Mouse (Mus musculus) frontal cortex, postnatal 14 days (tissue): ENCODE measurements around the gene Tmppe.

ENCODE experiments used
- DNase-seq, 2 experiments: peaks; one replicate each; pipeline ENCODE4 v3.0.0; 2022; ENCODE audit warnings: low spot score in 2 of 2

Tmppe gene

DNA sequence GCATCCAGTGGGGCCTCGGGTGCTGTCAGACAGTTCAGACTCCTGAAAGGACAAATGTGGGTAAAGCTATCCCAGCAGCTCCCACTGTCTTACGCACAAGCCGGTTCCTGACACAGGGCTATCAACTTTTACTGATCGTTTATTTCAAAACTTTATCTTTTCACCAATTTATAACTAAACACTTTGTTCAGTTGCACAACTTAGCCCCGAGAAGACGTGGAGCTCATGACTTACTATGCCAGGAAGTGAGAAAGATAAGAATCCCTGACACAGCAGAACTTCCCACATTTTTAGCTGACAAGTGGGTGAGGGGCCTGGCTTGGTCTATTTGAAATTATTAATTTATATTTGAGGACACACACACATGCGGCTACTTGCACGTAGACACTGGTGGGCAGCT, 6.2 kb upstream of the Tmppe start:
- no peak for DNase-seq

DNA sequence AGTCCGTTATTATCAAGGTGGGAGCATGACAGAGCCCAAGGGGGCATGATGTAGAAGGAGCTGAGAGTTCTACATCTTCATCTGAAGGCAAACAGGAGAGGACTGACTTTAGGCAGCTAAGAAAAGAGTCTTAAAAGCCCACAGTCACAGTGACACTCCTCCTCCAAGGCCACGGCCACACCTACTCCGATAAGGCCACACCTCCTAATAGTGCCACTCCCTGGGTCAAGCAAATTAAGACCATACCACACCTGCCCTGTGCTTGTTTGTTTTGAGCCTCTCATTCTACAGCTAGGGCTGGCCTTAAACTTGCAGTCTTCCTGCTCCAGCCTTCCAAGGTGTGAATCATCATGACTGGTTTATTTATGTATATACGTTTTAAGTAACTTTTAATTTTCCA, 5.6 kb upstream of the Tmppe start:
- no peak for DNase-seq

DNA sequence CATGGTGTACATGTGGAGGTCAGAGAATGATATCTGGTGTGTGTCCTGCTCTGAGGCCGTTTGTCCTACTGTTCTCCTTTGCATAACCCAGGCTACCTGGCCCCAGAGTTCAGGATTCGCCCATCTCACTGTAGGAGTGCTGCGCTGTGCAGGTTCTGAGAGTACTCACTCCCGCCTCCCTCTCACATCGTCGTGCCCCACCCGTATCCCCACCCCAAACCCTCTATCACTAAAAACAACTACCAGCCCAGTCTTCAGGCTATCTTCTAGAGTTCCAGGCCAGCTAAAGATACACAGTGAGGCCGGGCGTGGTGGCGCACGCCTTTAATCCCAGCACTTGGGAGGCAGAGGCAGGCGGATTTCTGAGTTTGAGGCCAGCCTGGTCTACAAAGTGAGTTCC, 1.2 kb upstream of the Tmppe start:
- DNase-seq, result no peak

DNA sequence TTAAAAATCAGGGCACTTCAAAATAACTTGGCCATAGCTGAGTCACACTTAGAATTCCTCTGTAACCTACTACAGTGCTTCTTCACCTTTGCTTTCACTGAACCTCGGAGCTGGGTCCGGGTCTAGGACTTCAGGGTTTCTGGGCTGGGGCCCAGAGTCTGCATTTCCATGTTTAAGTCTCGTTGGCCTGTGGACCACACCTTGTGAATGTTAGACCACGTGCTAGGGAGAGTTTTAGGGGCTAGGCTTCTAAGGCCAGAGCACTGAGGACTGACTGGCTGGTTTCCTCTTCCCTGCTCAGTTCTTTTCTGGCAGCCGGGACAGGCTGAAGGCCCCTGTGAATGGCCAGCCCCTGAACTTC, 337 bp upstream of the Tmppe start:
- DNase-seq, result no peak

DNA sequence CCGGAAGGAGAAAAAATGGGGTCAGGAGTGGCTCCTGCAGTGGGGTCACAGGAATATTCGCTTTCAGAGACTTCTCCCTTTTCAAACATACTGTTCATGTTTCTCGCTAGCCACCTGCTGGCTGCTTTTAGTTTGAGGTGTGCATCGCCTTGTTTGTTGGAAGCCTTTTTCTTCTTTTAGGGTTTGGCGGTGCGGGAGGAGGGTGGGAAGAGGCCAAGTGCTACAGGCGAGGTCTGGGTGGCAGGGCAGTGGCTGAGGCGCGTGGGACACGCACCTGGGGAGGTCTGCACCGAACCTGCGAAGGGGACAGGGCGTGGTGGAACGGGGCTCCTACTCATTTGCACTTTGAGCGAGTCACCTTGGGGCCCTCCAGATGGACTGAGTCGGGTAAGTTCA, 778 bp downstream of the Tmppe start:
- DNase-seq, result peak; percentile 22 to 23

DNA sequence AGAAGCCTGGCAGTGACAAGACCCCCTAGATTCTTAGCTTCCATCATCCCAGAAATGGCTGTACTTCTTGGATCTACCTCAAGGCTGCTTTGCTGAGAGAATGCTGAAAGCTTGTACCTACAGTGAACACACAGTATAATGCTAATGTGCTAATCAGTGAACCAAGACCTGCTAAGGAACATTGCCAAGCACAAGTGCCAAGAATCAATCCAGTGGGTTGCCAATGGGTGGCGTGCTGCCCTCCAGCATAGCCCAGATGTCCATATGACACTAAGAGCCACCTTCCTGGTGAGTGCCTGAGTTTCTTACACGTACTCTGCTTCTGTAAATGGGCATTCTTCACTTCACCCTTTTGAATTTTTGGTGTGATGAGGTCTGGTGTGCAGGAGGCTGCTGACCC, 6.8 kb downstream of the Tmppe start:
- no peak for DNase-seq

DNA sequence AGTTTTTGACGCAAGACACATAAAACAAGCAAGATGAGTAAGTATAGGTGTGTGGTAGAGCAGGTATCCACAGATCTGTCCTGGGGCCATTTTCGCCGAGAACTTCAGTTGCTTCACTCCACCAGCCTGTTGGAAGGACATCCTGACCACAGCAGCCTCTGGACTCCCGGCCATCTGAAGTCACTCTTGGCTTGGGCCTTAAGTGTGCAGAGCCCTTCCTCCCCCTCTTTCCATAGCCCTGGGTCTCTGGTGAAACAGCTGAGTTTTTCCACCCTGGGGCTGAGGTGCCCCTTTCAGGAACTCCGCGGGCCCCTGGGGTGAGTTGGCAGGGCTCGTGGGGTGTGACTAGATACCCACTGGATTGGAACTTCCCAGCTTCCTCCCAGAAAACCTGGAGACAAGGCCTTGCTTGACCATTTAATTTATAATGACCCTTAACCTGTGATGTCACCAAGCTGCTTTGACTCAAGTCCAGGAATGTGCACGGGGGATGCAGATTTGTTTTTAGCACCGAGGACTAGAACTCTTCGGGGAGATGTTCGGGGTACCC, 9.5 kb downstream of the Tmppe start:
- no peak for DNase-seq

DNA sequence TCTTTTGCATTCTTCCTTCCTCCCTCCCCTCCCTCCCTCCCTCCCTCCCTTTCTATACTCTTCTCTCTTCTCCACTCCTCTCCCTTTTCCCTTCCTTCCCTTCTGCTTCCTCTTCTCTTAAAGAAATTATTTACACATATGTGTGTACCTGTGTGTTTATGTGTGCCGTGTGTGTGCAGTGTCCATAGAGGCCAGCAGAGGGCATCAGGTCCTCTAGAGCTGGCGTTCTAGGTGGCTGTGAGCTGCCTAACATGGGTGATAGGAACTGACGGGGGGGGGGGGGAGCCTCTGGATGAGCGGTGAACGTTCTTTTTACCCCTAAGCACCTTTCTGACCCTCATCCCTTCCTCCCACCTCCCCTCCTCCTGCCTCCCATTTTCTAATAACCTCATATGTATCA, 10.4 kb downstream of the Tmppe start:
- DNase-seq, result no peak

DNA sequence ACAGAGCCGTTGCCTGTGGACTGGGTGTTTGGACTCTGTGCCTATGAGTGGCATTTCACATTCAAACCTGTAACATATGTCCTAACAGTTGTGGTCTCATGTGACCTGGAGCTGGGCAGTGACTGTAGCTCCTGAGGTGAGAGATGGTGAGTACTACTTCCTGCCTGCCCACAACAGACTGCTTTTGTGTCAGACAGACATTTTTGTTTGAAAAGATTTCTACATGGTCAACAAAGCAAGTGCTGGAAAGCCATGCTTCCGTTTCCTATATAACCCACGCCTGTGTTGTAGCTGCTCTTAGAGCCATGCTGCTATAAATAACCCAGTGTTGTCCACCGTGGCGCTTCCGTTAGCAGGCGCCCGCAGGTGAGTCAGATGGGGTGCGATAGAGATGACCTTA, 11.5 kb downstream of the Tmppe start:
- DNase-seq, result no peak

DNA sequence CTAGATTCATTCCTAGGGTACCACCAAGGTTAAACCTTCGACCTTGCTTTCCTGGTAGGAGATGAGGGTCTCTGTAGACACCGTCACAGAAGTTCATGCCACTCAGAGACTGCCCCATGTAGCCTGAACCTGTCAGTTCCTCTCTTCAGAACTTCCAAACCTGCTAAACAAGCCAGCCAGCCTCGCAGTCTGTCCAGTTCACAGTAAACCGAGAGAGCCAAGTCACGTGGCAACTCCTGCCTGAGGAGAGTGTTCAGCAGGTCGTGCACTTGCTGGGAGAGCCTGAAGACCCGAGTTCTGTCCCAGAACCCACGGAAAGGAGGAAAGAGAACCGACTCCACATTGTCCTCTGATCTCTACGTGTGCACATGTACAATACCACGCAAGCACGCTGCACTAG, 13.0 kb downstream of the Tmppe start:
- no peak for DNase-seq

DNA sequence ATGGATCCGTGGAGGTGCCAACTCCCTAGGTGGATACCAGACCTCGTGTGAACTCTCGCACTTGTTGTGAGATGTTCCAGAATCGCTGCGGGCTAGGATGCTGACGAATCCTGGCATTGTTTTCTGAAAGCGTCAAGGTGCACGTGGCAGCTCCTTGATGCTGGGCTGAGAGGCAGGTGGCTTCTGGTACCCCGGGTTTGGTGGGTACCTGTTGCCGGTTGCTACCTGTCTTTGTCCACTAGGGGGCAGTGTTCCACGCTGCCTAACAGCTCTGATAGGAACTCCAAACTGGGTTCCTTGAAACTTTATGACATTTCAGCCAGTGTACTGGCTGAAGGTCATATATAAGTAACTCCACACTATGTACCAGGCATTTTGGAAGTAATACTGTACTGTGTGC, 14.8 kb downstream of the Tmppe start:
- peak in 1 of 2 experiments; percentile 20 for DNase-seq

DNA sequence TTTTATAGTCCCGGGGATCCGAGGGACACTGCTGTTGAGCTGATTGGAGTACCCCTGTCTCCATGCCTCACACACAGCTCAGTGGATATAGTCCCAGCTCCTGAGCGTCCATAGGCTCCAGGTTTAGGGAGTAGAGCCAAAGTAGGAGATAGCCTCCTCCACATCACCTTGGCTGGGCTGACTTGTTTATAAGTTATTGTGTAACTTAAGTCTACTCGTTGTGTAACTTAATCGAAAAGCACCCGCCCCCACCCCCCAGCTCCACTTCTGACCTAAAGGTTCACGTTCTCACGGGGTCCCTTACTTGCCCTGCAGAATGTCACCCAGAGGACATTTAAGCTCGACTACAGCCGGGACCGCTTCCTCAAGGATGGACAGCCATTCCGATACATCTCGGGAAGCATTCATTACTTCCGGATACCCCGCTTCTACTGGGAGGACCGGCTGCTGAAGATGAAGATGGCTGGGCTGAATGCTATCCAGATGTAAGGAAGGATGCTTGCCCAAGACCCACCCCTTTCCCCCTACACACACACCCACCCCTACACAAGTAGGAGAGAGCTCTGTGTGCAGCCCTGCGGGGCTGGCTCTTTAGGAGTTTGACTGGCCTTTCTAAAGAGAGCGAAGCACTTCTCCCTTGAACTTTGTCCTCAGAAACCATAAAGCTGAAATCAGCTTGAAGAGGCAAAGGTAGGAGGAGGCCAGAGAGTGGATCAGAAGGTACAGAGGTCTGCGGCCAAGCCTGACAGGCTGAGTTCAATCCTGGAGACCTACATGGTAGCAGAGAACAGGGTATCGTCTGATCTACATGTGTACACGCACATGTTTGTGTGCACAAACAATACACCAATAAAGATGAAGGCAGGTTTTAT, 16.0 kb downstream of the Tmppe start:
- no peak for DNase-seq

DNA sequence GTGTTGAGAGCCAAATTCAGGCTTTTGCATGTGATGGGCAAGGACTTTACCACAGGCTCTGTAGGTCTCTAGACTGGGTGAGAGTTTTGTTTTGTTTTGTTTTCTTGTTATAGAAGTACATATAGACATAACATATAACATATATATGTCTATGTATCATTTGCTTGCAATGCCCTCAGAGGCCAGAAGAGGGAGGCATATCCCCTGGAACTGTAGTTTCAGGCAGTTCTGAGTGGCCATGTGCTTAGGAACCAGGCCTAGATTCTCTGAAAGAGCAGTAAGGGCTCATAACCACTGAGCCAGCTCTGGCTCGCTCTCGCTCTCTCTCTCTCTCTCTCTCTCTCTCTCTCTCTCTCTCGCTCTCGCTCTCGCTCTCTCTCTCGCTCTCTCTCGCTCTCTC, 17.3 kb downstream of the Tmppe start:
- DNase-seq, result no peak

DNA sequence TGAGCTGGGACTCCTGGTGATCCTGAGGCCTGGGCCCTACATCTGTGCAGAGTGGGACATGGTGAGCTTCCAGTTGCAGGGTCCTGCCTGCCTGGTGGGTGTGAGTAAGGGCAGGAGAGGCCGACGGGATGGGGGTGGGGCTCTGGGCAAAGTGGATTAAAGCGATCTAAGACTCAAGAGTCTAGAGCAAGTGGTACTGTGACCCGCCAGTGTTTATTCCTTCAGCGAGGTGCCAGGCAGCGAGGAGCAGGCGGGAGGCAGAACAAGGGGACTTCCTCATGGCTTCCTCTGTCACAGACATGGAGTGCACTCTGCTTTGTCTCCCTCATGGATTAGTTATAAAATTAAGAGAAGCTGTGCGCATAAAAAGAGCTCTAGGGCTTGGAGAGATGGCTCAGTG, 19.5 kb downstream of the Tmppe start:
- no peak for DNase-seq

DNA sequence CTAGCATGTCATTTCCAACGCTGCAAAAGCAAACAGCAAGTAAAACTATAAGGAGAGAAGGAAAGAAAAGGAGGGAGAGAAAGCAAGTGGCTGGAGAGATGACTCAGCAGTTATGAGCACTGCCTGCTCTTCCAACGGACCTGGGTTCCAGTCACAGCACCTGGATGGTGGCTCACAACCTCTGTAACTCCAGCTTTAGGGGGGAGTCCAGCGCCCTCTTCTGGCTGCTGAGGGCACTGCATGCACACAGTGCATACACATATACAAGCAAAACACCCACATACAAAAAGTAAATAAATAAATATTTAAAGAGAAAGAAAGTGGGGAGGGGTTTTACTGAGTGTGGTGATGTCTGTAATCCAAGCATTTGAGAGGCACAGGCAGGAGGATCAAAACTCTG, 20.1 kb downstream of the Tmppe start:
- no peak for DNase-seq

DNA sequence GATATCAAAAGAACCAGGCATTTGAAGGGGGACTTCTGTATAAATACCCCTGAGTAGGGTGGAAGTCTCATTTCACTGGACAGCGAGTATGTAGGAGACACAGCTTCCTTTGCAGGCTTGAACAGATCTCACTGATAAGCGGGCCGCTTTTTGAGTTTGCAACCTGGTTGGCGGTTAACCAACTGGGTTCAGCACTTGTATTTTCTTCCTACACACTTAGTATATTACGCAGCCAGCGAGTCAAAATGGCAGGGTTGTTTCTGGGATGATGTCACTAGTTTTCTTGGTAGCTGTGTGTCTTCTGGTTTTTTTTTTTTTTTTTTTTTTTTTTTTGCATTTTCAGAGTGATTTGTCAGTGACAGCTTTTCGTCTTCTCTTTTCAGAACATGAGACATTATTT, 20.9 kb downstream of the Tmppe start:
- no peak for DNase-seq

DNA sequence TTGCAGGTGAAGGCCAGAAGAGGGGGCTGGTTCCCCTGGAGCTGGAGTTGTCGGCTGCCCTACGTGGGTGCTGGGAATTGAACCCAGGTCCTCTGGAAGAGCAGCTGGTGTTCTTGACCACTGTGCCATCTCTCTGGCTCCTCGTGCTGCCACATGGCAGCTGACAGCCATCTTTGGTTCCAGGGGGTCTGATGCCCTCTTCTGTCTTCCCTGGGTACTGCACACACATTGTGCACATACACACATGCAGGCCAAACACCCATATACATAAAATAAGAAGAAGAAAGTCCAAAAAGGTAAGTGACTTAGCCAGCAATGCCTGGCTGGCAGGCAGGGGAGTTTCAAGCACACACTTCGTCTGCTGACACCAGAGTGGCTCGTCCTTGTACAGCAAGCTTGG, 24.7 kb downstream of the Tmppe start:
- DNase-seq, result no peak

DNA sequence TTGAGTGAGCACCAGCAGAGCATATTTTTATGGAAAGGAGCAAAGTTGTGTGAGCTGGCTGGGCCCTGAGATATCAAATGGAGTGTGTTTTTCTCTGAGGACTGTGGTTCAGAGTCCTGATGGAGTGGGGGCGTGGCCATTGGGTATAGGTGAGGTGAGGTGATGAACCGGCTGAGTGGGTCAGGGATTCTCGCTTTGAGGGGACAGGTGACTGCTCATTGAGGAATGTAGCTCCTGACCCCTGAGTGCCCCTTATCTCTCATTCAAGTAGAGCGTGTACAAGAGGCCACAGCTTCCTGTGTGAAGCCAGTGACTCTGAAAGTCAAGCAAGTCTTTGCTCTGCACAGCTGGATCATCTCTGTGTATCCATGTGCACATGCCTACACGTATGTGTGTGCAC, 25.3 kb downstream of the Tmppe start:
- DNase-seq, result no peak

DNA sequence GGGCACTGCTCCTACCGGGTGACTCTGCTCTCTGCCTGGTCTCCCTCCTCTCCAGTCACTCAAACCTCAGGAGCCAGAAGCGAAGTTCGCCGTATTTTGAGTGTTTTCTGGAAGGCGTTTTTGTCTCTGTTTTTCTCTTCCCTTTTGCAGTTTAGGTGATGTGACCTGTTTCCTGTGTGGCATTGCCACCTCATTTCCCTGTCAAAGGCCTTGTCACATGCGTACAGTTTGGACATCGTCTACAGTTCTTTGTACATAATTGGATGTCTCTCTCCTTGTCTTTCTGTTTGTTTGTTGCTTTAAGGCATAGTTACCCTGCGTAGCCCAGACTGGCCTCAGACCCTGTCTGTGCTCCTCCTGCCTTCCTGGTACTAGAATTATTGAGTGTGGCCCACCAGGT, 26.5 kb downstream of the Tmppe start:
- DNase-seq, result no peak

DNA sequence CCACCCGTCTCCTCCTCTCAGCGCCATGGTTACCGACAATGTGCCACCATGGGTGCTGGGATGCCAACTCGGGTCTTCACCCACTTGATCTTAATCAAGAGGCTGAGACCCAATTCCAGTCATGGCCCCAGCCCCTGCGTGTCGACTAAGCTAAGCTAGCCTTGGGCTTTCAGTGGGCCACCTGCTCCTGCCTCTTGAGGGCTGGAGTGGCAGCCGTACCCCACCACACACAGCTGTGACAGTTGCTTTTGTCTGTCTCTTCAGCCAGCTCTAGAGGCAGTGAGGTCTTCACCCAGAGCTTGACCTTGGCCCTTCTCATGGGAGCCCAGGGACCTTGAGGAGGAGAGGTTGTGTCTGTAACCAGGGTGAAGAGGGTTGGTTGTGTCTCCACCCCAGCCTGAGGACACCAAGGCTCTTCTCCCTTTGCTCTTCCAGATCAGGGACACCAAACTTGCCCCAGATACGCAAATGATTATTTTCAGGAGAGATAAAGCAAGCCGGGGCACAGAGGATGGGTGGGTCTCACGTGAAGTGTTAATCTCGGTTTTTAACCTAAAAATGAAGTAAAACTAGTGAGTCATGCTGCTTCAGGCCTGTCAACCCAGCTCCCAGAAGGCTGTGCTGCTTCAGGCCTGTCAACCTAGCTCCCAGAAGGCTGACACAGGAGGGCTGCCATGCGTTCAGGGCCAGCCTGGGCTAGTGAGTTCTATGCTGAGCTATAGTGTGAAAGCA, 27.4 kb downstream of the Tmppe start:
- no peak for DNase-seq

DNA sequence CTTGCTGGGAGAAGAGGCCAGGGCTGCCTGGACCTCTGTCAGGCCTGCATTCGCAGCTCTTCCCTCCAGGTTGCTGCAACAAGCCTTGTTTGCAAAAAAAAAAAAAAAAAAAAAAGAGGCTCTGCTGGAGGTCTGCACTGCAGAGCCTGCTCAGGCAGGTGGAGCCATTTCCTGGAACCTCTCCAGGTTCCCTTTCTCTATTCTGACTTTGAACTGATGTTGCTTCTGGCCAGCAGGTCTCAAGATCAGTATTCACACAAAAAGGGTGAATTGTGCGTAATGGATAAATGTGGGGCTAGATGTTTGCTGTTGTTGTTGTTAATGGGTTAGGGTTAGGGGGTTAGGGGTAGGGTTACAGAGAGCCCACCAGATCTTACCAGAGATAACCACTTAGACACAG, 34.8 kb downstream of the Tmppe start:
- no peak for DNase-seq

DNA sequence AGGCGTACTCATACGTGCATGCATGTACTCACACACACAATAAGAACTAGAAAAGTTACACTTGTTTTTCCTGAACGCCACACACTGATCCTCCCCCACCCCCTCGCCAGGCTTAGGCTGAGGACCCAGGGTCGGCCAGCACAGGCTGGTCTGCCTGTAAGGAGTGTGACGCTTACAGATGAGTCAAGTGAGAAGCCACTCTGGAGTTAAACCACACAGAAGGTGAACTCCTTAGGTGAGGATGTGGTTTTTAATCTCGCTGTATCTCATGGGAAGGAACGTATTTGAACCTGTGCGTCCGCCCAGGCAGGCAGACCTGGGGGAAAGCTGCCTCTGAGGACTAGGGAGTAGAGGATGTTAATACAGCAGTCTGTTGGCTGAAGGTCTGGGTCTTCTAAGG, 39.6 kb downstream of the Tmppe start:
- DNase-seq, result no peak

DNA sequence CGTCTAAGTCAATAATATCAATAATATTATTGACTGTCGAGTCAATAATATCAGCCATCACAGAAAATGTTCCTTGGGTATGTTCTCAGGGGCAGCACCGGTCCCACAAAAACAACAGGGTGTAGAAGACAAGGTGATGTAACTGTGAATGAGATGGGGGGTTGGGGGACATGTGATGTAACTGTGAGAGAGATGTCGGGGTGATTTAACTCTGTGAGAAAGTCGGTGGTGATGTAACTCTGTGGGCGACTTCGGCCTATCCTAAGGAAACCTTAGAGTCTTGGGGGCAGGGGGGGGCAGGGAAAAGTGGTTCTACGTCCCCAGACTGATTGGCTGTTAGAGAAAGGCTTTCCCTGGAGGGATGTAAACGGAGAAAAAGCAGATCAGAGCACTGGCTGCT, 41.3 kb downstream of the Tmppe start:
- DNase-seq, result no peak
